Mouse (Mus musculus) lung, embryonic 16.5 days (tissue): ENCODE results near the gene Stard7. TPM values are rescaled to one million over a fixed set of nuclear protein-coding genes. Genes with fewer than 3 reads are reported as not detected.

Experiments
- ATAC-seq: fragments of 200-750 bp; cut with Nextera tagmentation; 2 replicates; pipeline ENCODE4 v1.8.0; 2017; ENCODE audit warnings: low read depth, mild to moderate bottlenecking, moderate library complexity
- H3K27ac ChIP-seq: fragments of 300-500 bp; sonication (generic); 2 replicates; pipeline ENCODE4 v1.5.1; 2014; ENCODE audit warnings: mild to moderate bottlenecking, control low read depth, low read length
- H3K27me3 ChIP-seq: fragments of 300-500 bp; sonication (generic); 2 replicates; pipeline ENCODE4 v1.6.1; 2014; ENCODE audit warnings: low read depth, low read length, mixed read lengths; ENCODE audit not compliant: control insufficient read depth, insufficient read depth
- H3K36me3 ChIP-seq: fragments of 300-500 bp; sonication (generic); 2 replicates; pipeline ENCODE4 v1.6.1; 2014; ENCODE audit warnings: low read length; ENCODE audit not compliant: control insufficient read depth, insufficient read depth
- H3K4me1 ChIP-seq: fragments of 300-500 bp; sonication (generic); replicated peaks from 2 replicates; pipeline ENCODE4 v1.6.1; 2014; ENCODE audit warnings: low read length, mixed read lengths; ENCODE audit not compliant: control insufficient read depth, insufficient read depth
- H3K4me2 ChIP-seq: fragments of 300-500 bp; sonication (generic); 2 replicates; pipeline ENCODE4 v1.6.1; 2014; ENCODE audit warnings: low read depth, low read length, control low read depth
- H3K4me3 ChIP-seq: fragments of 300-500 bp; sonication (generic); 2 replicates; pipeline ENCODE4 v1.5.1; 2014; ENCODE audit warnings: mild to moderate bottlenecking, low read length, control low read depth
- H3K9ac ChIP-seq: fragments of 300-500 bp; sonication (generic); 2 replicates; pipeline ENCODE4 v1.6.1; 2014; ENCODE audit warnings: low read length, control low read depth
- H3K9me3 ChIP-seq: fragments of 300-500 bp; sonication (generic); 2 replicates; pipeline ENCODE4 v1.6.1; 2016; ENCODE audit warnings: low read length; ENCODE audit not compliant: control insufficient read depth
- WGBS: fragments of 180-500 bp; shearing (Covaris S2); extraction: QIAGEN DNeasy Blood & Tissue Kit; methylation state at CpG from one replicate; pipeline ENCODE4 v1.1.7; 2014; 5-methylcytosine and 5-hydroxymethylcytosine counted together
- polyA plus RNA-seq: library from polyadenylated mRNA; unstranded; fragments of >200 nt; fragmentation: Nextera tagmentation; extraction: Ambion mirVana; gene quantifications from 2 replicates; pipeline ENCODE4 v1.2.1, GENCODE M21; 2015

Gene Stard7
- polyA plus RNA-seq, 1 experiment from 2014 or later, result 56.8 TPM

GRCm38 (mm10) chr2:127251880-127252527, 18.0 kb upstream of the Stard7 start:
- 58% methylated on average over 3 of the region's 3 CpGs for WGBS
- no peak for ATAC-seq
- no peaks in the 10 kb centered on the region for H3K27me3 ChIP-seq
- H3K4me1 ChIP-seq, result peaks cover 10% of the 10 kb centered on the region
- no peak overlapping the region for H3K9ac ChIP-seq
- no peak overlapping the region for H3K27ac ChIP-seq
- peaks cover under 1% of the 10 kb centered on the region for H3K36me3 ChIP-seq
- no peaks in the 10 kb centered on the region for H3K9me3 ChIP-seq
- H3K4me3 ChIP-seq, result no peak overlapping the region
- no peak overlapping the region for H3K4me2 ChIP-seq

- no peak overlapping the region for H3K4me2 ChIP-seq
- no peaks in the 10 kb centered on the region for H3K27me3 ChIP-seq
- peaks cover 10% of the 10 kb centered on the region for H3K4me1 ChIP-seq
- 57% methylated on average over 5 of the region's 5 CpGs for WGBS
- no peak overlapping the region for H3K27ac ChIP-seq
- H3K4me3 ChIP-seq, result no peak overlapping the region
- no peak for ATAC-seq
- no peak overlapping the region for H3K9ac ChIP-seq
- H3K36me3 ChIP-seq, result peaks cover 7% of the 10 kb centered on the region
- no peaks in the 10 kb centered on the region for H3K9me3 ChIP-seq
These were observed 17.2 kb upstream of the Stard7 start for GRCm38 (mm10) chr2:127252787-127253186.

- Histone ChIP-seq H3K4me1 (no peaks in the 10 kb centered on the region; the same call in 1 of the 2 replicates), H3K9me3 (no peaks in the 10 kb centered on the region), H3K4me2 (no peak overlapping the region), H3K27me3 (no peaks in the 10 kb centered on the region), H3K4me3 (no peak overlapping the region), H3K9ac (no peak overlapping the region), H3K36me3 (peaks cover 19% of the 10 kb centered on the region), H3K27ac (no peak overlapping the region)
- ATAC-seq, result no peak
- WGBS, result 82% methylated on average over 3 of the region's 3 CpGs
These were observed 15.3 kb upstream of the Stard7 start for GRCm38 (mm10) chr2:127254604-127255134.

GRCm38 (mm10) chr2:127255294-127255693, 14.7 kb upstream of the Stard7 start:
- Histone ChIP-seq H3K36me3 (peaks cover 19% of the 10 kb centered on the region), H3K27me3 (no peaks in the 10 kb centered on the region), H3K9ac (no peak overlapping the region), H3K4me1 (no peaks in the 10 kb centered on the region; the same call in 1 of the 2 replicates), H3K27ac (no peak overlapping the region), H3K4me2 (no peak overlapping the region), H3K9me3 (no peaks in the 10 kb centered on the region), H3K4me3 (no peak overlapping the region)
- 78% methylated on average over 6 of the region's 6 CpGs for WGBS
- ATAC-seq, result no peak

GRCm38 (mm10) chr2:127259340-127259739, 10.7 kb upstream of the Stard7 start:
- Histone ChIP-seq H3K36me3 (peaks cover 21% of the 10 kb centered on the region), H3K4me1 (no peaks in the 10 kb centered on the region), H3K4me2 (no peak overlapping the region), H3K27me3 (no peaks in the 10 kb centered on the region), H3K9me3 (no peaks in the 10 kb centered on the region), H3K9ac (no peak overlapping the region), H3K4me3 (no peak overlapping the region), H3K27ac (no peak overlapping the region)
- WGBS, result 64% methylated on average over 5 of the region's 5 CpGs
- 0 out of 2 replicates have a peak, but pooled peaks have one; percentile 70 for ATAC-seq

GRCm38 (mm10) chr2:127262480-127262879, 7.5 kb upstream of the Stard7 start:
- Histone ChIP-seq H3K4me1 (no peaks in the 10 kb centered on the region), H3K4me3 (no peak overlapping the region), H3K4me2 (no peak overlapping the region), H3K27me3 (no peaks in the 10 kb centered on the region), H3K9ac (no peak overlapping the region), H3K27ac (no peak overlapping the region), H3K9me3 (no peaks in the 10 kb centered on the region), H3K36me3 (peaks cover 15% of the 10 kb centered on the region)
- no peak for ATAC-seq

GRCm38 (mm10) chr2:127267854-127268253, 2.2 kb upstream of the Stard7 start:
- no peak overlapping the region for H3K4me2 ChIP-seq
- H3K4me3 ChIP-seq, result no peak overlapping the region
- H3K27me3 ChIP-seq, result no peaks in the 10 kb centered on the region
- H3K27ac ChIP-seq, result no peak overlapping the region
- peaks cover 4% of the 10 kb centered on the region for H3K4me1 ChIP-seq
- WGBS, result 44% methylated on average over 4 of the region's 4 CpGs
- no peak overlapping the region for H3K9ac ChIP-seq
- no peaks in the 10 kb centered on the region for H3K36me3 ChIP-seq
- no peak for ATAC-seq
- no peaks in the 10 kb centered on the region for H3K9me3 ChIP-seq

- H3K27ac ChIP-seq, result peak overlapping the region; percentile 97
- no peaks in the 10 kb centered on the region for H3K36me3 ChIP-seq
- H3K9me3 ChIP-seq, result no peaks in the 10 kb centered on the region
- H3K4me2 ChIP-seq, result peak overlapping the region; percentile 79
- no peaks in the 10 kb centered on the region for H3K27me3 ChIP-seq
- H3K9ac ChIP-seq, result peak overlapping the region; percentile 95
- peaks cover 4% of the 10 kb centered on the region for H3K4me1 ChIP-seq
- H3K4me3 ChIP-seq, result peak overlapping the region; percentile 100
- under 1% methylated on average over 75 of the region's 75 CpGs for WGBS
- peak; percentile 96 for ATAC-seq
These were observed 453 bp downstream of the Stard7 start for GRCm38 (mm10) chr2:127270300-127271041.

- peak overlapping the region; percentile 97 for H3K27ac ChIP-seq
- WGBS, result 3% methylated on average over 8 of the region's 8 CpGs
- H3K9ac ChIP-seq, result peak overlapping the region; percentile 95
- no peaks in the 10 kb centered on the region for H3K27me3 ChIP-seq
- H3K4me1 ChIP-seq, result peaks cover 4% of the 10 kb centered on the region
- no peak for ATAC-seq
- H3K36me3 ChIP-seq, result no peaks in the 10 kb centered on the region
- no peaks in the 10 kb centered on the region for H3K9me3 ChIP-seq
- H3K4me3 ChIP-seq, result peak overlapping the region; percentile 100
- H3K4me2 ChIP-seq, result peak overlapping the region; percentile 79
These were observed 1.1 kb downstream of the Stard7 start for GRCm38 (mm10) chr2:127271042-127271515.
